Mouse (Mus musculus): ENCODE results near the gene Mmp2. TPM values are rescaled to one million over a fixed set of nuclear protein-coding genes. Genes with fewer than 3 reads are reported as not detected.

Gene Mmp2
- polyA plus RNA-seq, 1 experiment: 17.1 TPM

- Histone ChIP-seq H3K4me1 (ENCODE audit: control insufficient read depth, insufficient read depth, low read length) (no peaks in the 10 kb centered on the region), H3K36me3 (ENCODE audit: control insufficient read depth, insufficient read depth, low read length) (no peaks in the 10 kb centered on the region), H3K4me3 (ENCODE audit: insufficient read depth, low read depth, low read length) (no peak overlapping the region), H3K27ac (ENCODE audit: insufficient read depth, low read depth, low read length) (no peak overlapping the region), H3K27me3 (replicated peaks; ENCODE audit: control insufficient read depth, insufficient read depth, low read length) (no peaks in the 10 kb centered on the region)
- no peak for TF ChIP-seq CTCF (conservative IDR thresholded peaks at IDR 0.05; ENCODE audit: insufficient read depth, insufficient read length, low read depth, low read length)
- TF ChIP-seq POLR2A (IDR thresholded peaks at IDR 0.05; ENCODE audit: low read depth, low read length): no peak
- 56% methylated on average over 18 of the region's 18 CpGs for WGBS
- DNase-seq: peak; percentile 23
Observed at GRCm38 (mm10) chr8:92853188-92853983, 26.3 kb downstream of the Mmp2 start.

GRCm38 (mm10) chr8:92854673-92855072, 27.6 kb downstream of the Mmp2 start:
- Histone ChIP-seq H3K4me3 (ENCODE audit: insufficient read depth, low read depth, low read length) (no peak overlapping the region), H3K27me3 (replicated peaks; ENCODE audit: control insufficient read depth, insufficient read depth, low read length) (no peaks in the 10 kb centered on the region), H3K36me3 (ENCODE audit: control insufficient read depth, insufficient read depth, low read length) (no peaks in the 10 kb centered on the region), H3K27ac (ENCODE audit: insufficient read depth, low read depth, low read length) (no peak overlapping the region), H3K4me1 (ENCODE audit: control insufficient read depth, insufficient read depth, low read length) (no peaks in the 10 kb centered on the region)
- TF ChIP-seq CTCF (conservative IDR thresholded peaks at IDR 0.05; ENCODE audit: insufficient read depth, insufficient read length, low read depth, low read length) (no peak), POLR2A (IDR thresholded peaks at IDR 0.05; ENCODE audit: low read depth, low read length) (no peak)
- 88% methylated on average over 3 of the region's 3 CpGs for WGBS
- DNase-seq: peak; percentile 4

GRCm38 (mm10) chr8:92855171-92855894, 28.2 kb downstream of the Mmp2 start, which contains the start of gene Lpcat2:
Lpcat2 (plus strand) TSS chr8:92855339.
- Histone ChIP-seq H3K27ac (ENCODE audit: insufficient read depth, low read depth, low read length) (no peak within 1 kb of the TSS), H3K4me3 (ENCODE audit: insufficient read depth, low read depth, low read length) (peak within 1 kb of the TSS; percentile 46), H3K27me3 (replicated peaks; ENCODE audit: control insufficient read depth, insufficient read depth, low read length) (no peaks in the 10 kb centered on the region), H3K36me3 (ENCODE audit: control insufficient read depth, insufficient read depth, low read length) (no peaks in the 10 kb centered on the region), H3K4me1 (ENCODE audit: control insufficient read depth, insufficient read depth, low read length) (no peaks in the 10 kb centered on the region)
- TF ChIP-seq POLR2A (IDR thresholded peaks at IDR 0.05; ENCODE audit: low read depth, low read length): no peak
- TF ChIP-seq CTCF (conservative IDR thresholded peaks at IDR 0.05; ENCODE audit: insufficient read depth, insufficient read length, low read depth, low read length): no peak
- WGBS: 2% methylated on average over 50 of the region's 50 CpGs
- DNase-seq: peak; percentile 71

GRCm38 (mm10) chr8:92856273-92856986, 29.3 kb downstream of the Mmp2 start:
- Histone ChIP-seq H3K27ac (ENCODE audit: insufficient read depth, low read depth, low read length) (no peak overlapping the region), H3K27me3 (replicated peaks; ENCODE audit: control insufficient read depth, insufficient read depth, low read length) (no peaks in the 10 kb centered on the region), H3K4me3 (ENCODE audit: insufficient read depth, low read depth, low read length) (no peak overlapping the region), H3K36me3 (ENCODE audit: control insufficient read depth, insufficient read depth, low read length) (no peaks in the 10 kb centered on the region), H3K4me1 (ENCODE audit: control insufficient read depth, insufficient read depth, low read length) (no peaks in the 10 kb centered on the region)
- WGBS: 78% methylated on average over 7 of the region's 7 CpGs
- no peak for TF ChIP-seq CTCF (conservative IDR thresholded peaks at IDR 0.05; ENCODE audit: insufficient read depth, insufficient read length, low read depth, low read length)
- no peak for TF ChIP-seq POLR2A (IDR thresholded peaks at IDR 0.05; ENCODE audit: low read depth, low read length)
- no peak for DNase-seq

GRCm38 (mm10) chr8:92858475-92859182, 31.5 kb downstream of the Mmp2 start:
- Histone ChIP-seq H3K27ac (ENCODE audit: insufficient read depth, low read depth, low read length) (no peak overlapping the region), H3K4me1 (ENCODE audit: control insufficient read depth, insufficient read depth, low read length) (no peaks in the 10 kb centered on the region), H3K4me3 (ENCODE audit: insufficient read depth, low read depth, low read length) (no peak overlapping the region), H3K36me3 (ENCODE audit: control insufficient read depth, insufficient read depth, low read length) (no peaks in the 10 kb centered on the region), H3K27me3 (replicated peaks; ENCODE audit: control insufficient read depth, insufficient read depth, low read length) (no peaks in the 10 kb centered on the region)
- TF ChIP-seq POLR2A (IDR thresholded peaks at IDR 0.05; ENCODE audit: low read depth, low read length) (no peak), CTCF (conservative IDR thresholded peaks at IDR 0.05; ENCODE audit: insufficient read depth, insufficient read length, low read depth, low read length) (no peak)
- 88% methylated on average over 14 of the region's 14 CpGs for WGBS
- no peak for DNase-seq

GRCm38 (mm10) chr8:92861977-92862376, 34.9 kb downstream of the Mmp2 start:
- Histone ChIP-seq H3K27me3 (replicated peaks; ENCODE audit: control insufficient read depth, insufficient read depth, low read length) (no peaks in the 10 kb centered on the region), H3K36me3 (ENCODE audit: control insufficient read depth, insufficient read depth, low read length) (no peaks in the 10 kb centered on the region), H3K27ac (ENCODE audit: insufficient read depth, low read depth, low read length) (no peak overlapping the region), H3K4me3 (ENCODE audit: insufficient read depth, low read depth, low read length) (no peak overlapping the region), H3K4me1 (ENCODE audit: control insufficient read depth, insufficient read depth, low read length) (no peaks in the 10 kb centered on the region)
- TF ChIP-seq POLR2A (IDR thresholded peaks at IDR 0.05; ENCODE audit: low read depth, low read length): no peak
- 100% methylated on average over 1 of the region's 1 CpGs for WGBS
- no peak for DNase-seq

Measured in kidney, adult 2 months (tissue).